Mouse (Mus musculus) lung, postnatal 0 days (tissue): Measurements from ENCODE around the gene Luzp1.

Experiments
- CTCF ChIP-seq: IDR thresholded peaks from 2 replicates; pipeline ENCODE4 v1.5.1; 2016; ENCODE audit warnings: antibody characterized with exemption, mild to moderate bottlenecking
- EP300 ChIP-seq: IDR thresholded peaks from 2 replicates; pipeline ENCODE4 v1.6.1; 2016; ENCODE audit warnings: antibody characterized with exemption, mild to moderate bottlenecking, control low read depth

DNA sequence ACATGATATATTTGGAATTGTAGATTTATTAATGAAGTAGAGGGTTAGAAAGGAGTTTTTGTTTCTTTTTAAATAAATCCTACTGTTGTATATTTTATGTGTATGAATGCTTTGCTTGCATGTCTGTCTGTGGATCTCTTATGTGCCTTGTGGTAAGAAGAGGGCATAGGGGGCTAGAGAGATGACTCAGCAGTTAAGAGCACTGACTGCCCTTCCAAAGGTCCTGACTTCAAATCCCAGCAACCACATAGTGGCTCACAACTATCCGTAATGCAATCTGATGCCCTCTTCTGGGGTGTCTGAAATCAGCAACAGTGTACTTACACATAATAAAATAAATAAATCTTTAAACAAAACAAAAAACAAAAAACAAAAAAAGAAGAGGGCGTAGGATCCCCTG lies 17.0 kb downstream of the Luzp1 start:
- TF ChIP-seq CTCF: no peak
- TF ChIP-seq EP300: no peak
